Mouse (Mus musculus): ENCODE results near the gene Olfr806.

The Olfr806 gene

DNA sequence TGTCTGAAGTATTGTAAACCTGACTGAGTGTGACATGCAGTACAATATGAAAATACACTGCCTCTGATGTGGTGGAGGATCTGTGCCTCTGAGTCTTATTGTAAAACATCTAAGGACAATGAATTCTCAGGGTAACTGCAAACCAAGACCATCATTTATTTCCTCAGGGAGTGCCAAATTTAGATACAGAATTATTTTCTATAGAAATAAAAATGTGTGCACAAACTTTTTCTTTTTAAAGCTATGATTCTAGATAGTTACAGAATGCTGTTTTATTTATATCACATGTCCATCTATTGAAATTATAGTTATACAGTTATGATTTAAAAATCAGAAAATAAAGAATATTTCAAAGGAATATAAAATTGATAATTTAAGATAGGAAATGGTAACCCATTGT, at the start of gene Olfr806:
Gene Olfr806, minus strand, starts transcription at position 101 of the 400 bp plus-strand sequence.
- no peak for DNase-seq

DNA sequence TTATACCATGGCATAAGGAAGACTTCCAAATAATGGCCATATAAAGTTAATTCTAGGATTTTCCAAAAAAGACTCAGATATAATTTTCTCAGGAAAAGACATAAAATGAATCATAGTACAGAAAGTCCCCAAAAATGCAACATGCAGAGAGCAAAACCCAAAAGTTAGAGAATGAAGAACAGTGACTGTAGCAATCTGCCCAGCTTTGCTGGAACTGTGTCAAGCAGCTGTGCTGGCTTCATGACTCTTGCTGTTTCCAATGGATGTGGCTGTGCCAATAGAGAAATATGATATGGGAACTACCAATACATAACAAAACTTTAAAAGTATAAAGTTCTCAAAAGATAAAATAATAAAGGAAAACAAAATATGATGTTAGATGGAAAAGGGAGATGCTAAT, 36.4 kb upstream of the Olfr806 start:
- DNase-seq, result no peak

DNA sequence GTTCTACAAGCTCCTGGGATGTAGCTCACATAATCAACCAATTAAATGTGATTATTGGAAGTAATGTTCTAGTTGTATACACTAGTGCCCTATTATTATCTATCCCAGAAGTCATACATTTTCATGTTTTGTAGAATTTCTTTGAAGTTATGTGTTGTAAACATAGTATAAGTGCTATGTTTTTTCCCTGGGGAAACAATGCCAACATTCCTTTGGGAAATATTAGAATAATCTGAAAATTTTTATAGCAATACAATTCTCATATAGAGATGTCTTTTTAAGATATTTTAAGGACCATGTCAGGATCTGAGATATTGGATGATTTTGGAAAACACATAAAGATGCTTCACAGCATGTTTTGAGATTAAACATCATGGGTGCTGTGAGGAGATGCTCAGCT, 32.6 kb upstream of the Olfr806 start, which contains the start of gene Olfr809:
Gene Olfr809, plus strand, starts transcription at position 301 of the 400 bp plus-strand sequence.
- no peak for DNase-seq

DNA sequence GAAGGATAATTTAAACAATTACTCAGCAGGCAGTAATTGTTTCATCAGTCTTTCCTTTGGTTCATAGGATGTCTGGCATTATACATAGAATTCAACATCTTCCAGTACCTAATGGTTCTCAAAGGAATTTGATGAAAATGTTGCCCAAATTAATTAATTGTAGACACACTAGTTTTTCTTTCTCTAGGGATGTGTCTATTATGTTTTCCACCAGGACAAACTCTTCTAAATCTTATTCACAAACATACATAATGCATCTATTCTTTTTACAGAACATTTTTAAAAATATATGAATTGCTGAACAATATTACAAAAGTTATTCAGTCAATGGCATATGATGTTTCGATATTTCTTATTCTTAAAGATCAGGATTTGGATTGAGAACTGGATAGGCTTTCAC, 23.5 kb upstream of the Olfr806 start, which contains the start of gene Olfr808:
Gene Olfr808, plus strand, starts transcription at position 301 of the 400 bp plus-strand sequence.
- DNase-seq, result no peak

DNA sequence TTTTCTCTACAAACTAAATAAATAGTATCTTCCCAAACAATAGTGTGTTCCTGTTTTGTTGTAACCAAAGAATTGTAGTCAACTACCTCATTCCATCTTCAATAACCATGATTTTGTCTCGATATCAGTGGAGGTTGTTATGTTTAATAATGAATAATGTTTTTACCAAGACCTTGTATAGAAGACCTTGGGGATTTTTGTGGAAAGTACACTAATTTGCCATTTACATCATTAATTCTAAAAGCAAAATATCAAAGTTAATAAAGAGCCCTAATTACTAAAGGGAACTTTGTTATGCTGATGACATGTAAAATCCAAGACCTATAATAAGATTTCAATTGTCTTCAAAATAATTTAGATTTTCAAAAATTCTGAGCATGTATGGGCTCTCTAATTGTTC, 16.0 kb upstream of the Olfr806 start, which contains the start of gene Olfr807:
Gene Olfr807, minus strand, starts transcription at position 101 of the 400 bp plus-strand sequence.
- no peak for DNase-seq

DNA sequence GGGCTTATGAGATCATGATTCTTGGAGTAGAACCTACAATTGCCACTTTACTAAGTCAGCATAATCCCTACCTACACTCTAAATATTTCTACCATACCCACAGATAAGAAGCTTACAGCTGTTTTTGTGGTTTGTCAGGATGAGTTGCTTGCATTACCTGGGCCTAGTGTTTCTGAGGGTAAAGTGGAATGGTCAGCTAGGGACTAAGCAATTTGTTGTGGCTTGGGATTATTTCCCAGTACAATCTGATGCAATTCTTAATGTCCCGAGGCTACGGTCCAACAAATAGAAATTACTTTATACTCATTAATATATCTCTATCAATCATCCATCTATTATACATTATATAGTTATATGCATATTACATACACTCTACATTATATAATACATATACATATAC, 12.4 kb downstream of the Olfr806 start, which contains the start of gene Olfr805:
Gene Olfr805, minus strand, starts transcription at position 101 of the 400 bp plus-strand sequence.
- no peak for DNase-seq

DNA sequence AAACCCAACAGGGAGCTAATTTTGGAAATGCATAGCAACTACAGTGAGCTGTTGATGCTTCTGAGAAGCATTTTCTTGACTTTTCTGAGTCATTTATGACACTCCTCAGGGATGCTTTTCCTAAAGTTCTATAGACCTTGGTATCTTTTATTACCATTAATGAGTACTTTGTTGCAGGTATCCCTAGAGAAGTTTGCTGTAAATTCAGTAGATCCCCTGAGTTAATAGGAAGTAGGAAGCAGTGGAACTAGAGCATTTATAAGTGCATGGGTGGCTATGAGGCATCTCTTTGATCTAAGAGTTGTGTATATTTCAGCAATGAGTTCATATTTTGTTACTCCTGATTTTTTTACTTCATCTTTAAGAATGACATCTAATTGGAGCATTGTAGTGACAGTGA, 38.8 kb downstream of the Olfr806 start, which contains the start of gene Olfr804:
Gene Olfr804, plus strand, starts transcription at position 301 of the 400 bp plus-strand sequence.
- DNase-seq, result no peak

DNA sequence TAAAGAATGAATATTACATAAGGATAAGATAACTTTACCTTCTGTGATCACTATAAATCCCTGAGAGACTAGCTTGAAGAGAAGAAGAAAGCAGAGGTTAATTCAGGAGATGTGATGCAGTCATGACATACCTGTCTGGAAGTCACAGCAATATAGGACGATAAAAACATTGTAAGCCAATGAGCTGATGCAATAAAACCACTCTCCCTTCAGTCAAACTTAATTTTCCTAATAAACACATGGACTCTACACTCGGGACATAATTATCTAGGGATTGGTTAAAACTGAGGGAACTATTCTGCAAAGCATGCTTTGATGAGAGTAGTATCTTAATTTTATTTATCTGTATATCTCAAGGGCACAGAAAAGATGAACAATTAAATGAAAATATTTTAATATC, 47.5 kb downstream of the Olfr806 start, which contains the start of gene Olfr803:
Gene Olfr803, minus strand, starts transcription at position 101 of the 400 bp plus-strand sequence.
- DNase-seq, result no peak

DNA sequence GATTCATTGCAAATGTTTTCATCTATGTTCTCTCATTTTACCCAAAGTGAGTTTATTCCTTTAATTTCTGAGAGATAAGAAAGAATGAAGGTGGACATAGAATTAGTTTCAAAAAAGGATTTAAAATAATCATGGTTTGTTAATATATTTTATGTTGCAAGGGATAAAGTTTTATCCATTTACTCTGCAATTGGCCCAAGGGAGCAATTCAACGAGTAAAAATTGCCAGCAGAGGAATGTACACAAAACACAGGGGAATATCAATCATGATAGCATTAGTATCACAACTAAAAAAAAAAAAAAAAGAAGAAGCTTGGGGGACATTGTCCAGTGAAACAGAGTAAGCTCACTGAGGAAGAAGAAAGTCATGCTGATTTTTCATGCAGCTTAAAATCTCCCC, 53.7 kb downstream of the Olfr806 start, which contains the start of gene Olfr802:
Gene Olfr802, minus strand, starts transcription at position 101 of the 400 bp plus-strand sequence.
- no peak for DNase-seq
